Mouse (Mus musculus) thymus, adult 2 months (tissue): ENCODE results near the gene Olfr876.

ENCODE experiments used
- CTCF ChIP-seq: fragments of 200-500 bp; IDR thresholded peaks from 2 replicates; pipeline ENCODE4 v1.5.1; 2012; ENCODE audit warnings: mild to moderate bottlenecking, control low read depth, low read length, moderate library complexity, borderline replicate concordance; ENCODE audit not compliant: control insufficient read depth, poor library complexity, insufficient read depth; ENCODE audit errors: extremely low read depth
- POLR2A ChIP-seq: fragments of 200-500 bp; IDR thresholded peaks from 2 replicates; pipeline ENCODE4 v1.6.1; 2012; ENCODE audit warnings: mild to moderate bottlenecking, low read length, control low read depth, moderate library complexity; ENCODE audit not compliant: control insufficient read depth, poor library complexity, insufficient read depth; ENCODE audit errors: extremely low read depth

DNA sequence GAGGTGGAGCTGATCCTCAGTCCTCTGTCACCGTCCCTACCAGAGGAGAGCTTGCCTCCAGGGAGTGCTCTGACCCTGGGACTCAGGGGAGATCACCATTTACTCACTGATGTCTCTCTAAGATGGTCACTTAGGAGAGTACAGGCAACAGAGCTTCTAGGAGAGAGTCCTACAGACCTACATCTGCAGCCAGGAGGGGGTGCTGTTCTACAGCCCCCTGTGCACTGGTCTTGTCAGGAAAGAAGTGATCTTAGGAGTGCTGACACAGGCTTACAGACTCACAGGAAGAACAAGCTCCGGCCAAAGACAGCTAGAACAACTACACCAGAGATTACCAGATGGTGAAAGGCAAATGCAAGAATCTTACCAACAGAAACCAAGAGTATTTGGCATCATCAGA is 40.3 kb upstream of the Olfr876 start:
- no peak for TF ChIP-seq CTCF
- TF ChIP-seq POLR2A: no peak
